Mouse (Mus musculus): ENCODE results near the gene Cdk5r1. TPM values are rescaled to one million over a fixed set of nuclear protein-coding genes. Genes with fewer than 3 reads are reported as not detected.
A peak's percentile ranks its signal among the peaks of the same experiment; 100 is the strongest.
"Not testable (repeated sequence)": the region's sequence is repeated elsewhere in the genome, so short reads cannot be mapped to it uniquely, and the experiment has no call there.

The Cdk5r1 gene
- 1.5 and 6.5 TPM in 2 replicates for total RNA-seq (2017)

- peak; percentile 56 for ATAC-seq (replicated peaks; ENCODE audit: low read depth, poor library complexity, severe bottlenecking)
Observed at GRCm38 (mm10) chr11:80476222-80477189, at the start of gene Cdk5r1. Gene Cdk5r1, plus strand, starts transcription at chr11:80477023.

- ATAC-seq (replicated peaks; ENCODE audit: low read depth, poor library complexity, severe bottlenecking) = peak; percentile 97
Observed at GRCm38 (mm10) chr11:80428381-80429008, 48.3 kb upstream of the Cdk5r1 start, which contains the start of gene Psmd11. Gene Psmd11, plus strand, starts transcription at chr11:80428615.

DNA sequence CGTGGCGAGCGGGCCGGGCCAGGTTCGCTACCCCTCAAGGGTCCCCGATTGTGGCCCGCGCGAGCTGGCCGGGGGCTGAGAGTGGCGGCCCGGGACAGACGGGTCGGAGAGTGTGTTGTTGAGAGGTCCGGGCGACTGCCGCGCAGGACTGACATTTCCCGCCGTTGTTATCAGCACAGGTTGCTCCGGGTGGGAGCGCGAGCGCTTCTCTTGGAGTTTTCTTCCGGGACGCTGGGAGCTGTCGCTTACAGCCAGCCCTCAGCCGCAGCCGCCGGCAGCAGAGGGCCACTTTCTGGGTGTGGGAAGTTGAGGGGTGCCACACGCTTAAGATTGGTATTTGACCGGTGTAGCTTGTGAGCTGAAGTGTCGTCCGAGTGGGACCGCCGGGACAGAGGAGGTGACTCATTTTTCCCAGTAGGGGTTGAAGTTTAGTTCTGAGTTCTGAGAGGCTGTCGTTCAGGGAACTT is 47.8 kb upstream of the Cdk5r1 start:
- ATAC-seq (replicated peaks; ENCODE audit: low read depth, poor library complexity, severe bottlenecking) = peak; percentile 34; the same call in 1 of the 2 replicates

DNA sequence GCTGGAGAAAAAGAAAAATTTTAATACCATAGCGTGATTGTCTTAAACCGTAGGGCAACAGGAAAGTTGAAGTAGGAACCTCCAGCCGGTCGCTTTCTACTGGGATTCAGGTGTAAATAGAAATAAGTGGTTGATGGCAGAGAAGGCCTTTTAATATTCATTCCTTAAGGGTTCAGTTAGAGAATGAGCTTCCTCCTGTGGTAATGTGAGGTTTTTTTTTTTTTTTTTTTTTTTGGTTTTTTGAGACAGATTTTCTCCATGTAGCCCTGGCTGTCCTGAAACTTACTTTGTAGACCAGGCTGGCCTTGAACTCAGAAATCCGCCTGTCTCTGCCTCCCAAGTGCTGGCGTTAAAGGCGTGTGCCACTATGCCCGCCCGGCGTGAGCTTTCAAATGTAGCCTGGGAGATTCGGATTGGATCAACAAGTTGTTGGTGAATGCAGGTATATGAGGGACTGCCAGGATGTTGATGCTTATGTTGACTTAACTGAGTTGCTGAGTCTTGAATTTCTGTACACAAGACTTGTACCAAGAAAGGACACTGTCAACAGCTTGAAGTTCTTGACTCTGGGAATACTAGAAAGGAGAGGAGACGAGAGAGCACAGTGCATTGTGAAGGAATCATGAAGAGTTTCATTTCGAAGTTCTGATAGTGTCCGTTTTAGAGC is 47.2 kb upstream of the Cdk5r1 start:
- ATAC-seq (replicated peaks; ENCODE audit: low read depth, poor library complexity, severe bottlenecking) = no peak

DNA sequence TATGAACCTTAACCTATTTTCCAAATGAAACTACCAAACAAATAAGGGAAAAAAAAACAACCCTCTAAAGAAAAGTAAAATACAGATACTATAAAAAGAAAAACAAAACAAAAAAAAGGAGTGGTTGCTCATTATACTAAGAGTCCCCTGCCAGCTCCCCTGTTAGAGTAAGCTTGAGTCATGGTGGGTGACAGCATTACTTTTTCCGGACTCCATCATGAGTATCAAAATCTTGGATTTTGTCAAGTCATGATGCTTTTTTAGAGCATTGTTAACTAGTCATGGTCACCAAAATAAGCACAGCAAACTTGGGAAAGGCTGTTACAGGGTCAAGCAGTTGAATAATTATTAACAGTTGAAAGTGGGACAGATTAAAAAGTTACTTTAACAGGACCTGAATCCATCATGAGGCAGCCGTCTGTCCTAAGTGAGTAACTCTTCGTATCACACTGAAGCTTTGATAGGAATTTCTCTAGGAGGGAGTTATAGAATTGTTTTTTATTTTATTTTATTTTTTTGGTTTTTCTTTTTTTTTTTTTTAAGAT is 46.4 kb upstream of the Cdk5r1 start:
- no peak for ATAC-seq (replicated peaks; ENCODE audit: low read depth, poor library complexity, severe bottlenecking)

- ATAC-seq (replicated peaks; ENCODE audit: low read depth, poor library complexity, severe bottlenecking) = no peak
Observed at GRCm38 (mm10) chr11:80446916-80447315, 29.9 kb upstream of the Cdk5r1 start.

DNA sequence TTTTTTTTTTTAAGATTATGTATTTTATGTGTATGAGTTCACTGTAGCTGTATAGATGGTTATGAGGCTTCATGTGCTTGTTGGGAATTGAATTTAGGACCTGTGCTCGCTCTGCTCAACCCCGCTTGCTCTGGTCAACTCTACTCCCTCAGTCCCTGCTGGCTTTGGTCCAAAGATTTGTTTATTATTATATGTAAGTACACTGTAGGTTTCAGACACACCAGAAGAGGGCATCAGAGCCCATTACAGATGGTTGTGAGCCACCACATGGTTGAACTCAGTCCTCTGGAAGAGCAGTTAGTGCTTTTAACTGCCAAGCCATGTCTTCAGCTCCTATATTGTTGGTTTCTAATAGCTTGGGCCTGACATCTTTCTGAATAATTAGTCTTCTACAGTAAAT is 27.0 kb upstream of the Cdk5r1 start:
- ATAC-seq (replicated peaks; ENCODE audit: low read depth, poor library complexity, severe bottlenecking) = no peak

GRCm38 (mm10) chr11:80452242-80452641 is 24.6 kb upstream of the Cdk5r1 start:
- no peak for ATAC-seq (replicated peaks; ENCODE audit: low read depth, poor library complexity, severe bottlenecking)

DNA sequence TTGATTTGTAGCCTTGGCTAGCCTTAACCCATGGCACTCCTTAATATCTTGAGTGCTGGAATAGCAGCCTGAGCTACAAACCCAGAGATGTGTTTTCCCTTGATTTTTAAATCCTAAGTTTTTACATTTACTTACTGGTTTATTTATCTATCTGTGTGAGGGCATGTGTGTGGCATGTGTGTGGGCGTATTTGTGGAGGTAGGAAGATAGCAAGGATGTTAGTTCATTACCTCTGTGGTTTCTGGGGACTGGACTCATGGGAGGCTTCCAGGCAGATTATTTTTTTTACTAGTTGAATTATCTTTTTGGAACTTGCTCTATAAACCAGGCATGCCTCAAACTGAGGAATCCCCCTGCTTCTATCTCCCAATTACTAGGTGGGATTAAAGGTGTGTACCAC is 23.6 kb upstream of the Cdk5r1 start:
- no peak for ATAC-seq (replicated peaks; ENCODE audit: low read depth, poor library complexity, severe bottlenecking)

DNA sequence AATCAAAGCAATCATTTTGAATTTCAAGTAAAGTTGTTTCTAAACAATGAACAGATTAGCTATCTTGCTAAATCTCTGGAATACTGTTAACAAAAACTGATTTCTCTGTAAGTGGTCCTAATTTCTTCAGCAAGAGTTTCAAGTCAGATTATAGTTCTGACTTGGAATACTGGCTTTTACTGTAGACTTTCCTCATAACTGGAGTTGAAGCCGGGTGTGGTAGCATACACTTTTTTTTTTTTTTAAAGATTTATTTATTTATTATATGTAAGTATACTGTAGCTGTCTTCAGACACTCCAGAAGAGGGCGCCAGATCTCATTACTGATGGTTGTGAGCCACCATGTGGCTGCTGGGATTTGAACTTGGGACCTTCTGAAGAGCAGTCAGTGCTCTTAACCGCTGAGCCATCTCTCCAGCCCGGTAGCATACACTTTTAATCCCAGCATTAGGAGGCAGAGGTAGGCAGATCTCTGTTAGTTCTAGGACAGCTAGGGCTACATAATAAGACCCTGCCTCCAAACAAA is 13.2 kb upstream of the Cdk5r1 start:
- not testable (repeated sequence) for ATAC-seq (replicated peaks; ENCODE audit: low read depth, poor library complexity, severe bottlenecking)

- no peak for ATAC-seq (replicated peaks; ENCODE audit: low read depth, poor library complexity, severe bottlenecking)
Observed at GRCm38 (mm10) chr11:80471836-80472605, 4.8 kb upstream of the Cdk5r1 start.

- ATAC-seq (replicated peaks; ENCODE audit: low read depth, poor library complexity, severe bottlenecking) = peak; percentile 45
Observed at GRCm38 (mm10) chr11:80474175-80474691, 2.6 kb upstream of the Cdk5r1 start.

GRCm38 (mm10) chr11:80474846-80475245 is 2.0 kb upstream of the Cdk5r1 start:
- no peak for ATAC-seq (replicated peaks; ENCODE audit: low read depth, poor library complexity, severe bottlenecking)

- no peak for ATAC-seq (replicated peaks; ENCODE audit: low read depth, poor library complexity, severe bottlenecking)
Observed at GRCm38 (mm10) chr11:80475544-80475943, 1.3 kb upstream of the Cdk5r1 start.

- no peak for ATAC-seq (replicated peaks; ENCODE audit: low read depth, poor library complexity, severe bottlenecking)
Observed at GRCm38 (mm10) chr11:80477341-80478199, 747 bp downstream of the Cdk5r1 start.

GRCm38 (mm10) chr11:80478694-80479412 is 2.0 kb downstream of the Cdk5r1 start:
- no peak for ATAC-seq (replicated peaks; ENCODE audit: low read depth, poor library complexity, severe bottlenecking)

- no peak for ATAC-seq (replicated peaks; ENCODE audit: low read depth, poor library complexity, severe bottlenecking)
Observed at GRCm38 (mm10) chr11:80479425-80479824, 2.6 kb downstream of the Cdk5r1 start.
